Mouse (Mus musculus): ENCODE results near the gene Lim2.
A peak's percentile ranks its signal among the peaks of the same experiment; 100 is the strongest.
"Not testable (repeated sequence)": the region's sequence is repeated elsewhere in the genome, so short reads cannot be mapped to it uniquely, and the experiment has no call there.

The Lim2 gene

DNA sequence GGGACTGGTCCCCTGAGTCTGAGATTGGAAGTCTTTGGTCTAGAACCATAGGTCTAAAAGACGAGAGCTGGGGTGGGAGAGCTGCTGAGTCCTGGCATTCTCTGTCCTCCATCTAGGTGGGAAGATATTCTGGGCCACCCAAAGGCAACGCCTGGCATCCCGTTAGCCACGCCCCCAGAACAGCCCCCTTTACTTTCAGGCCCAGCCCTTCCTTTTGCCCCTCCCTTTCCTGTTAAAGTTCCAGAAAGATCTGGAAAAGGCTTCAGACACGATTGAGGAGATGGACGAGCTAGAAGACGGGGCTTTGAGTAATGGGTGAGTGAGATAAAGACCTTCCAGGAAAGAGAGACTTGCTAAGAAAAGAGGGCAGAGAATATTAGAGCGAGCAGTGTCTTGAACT lies at the start of gene Lim2:
Gene Lim2 (plus strand): TSS at position 265 of the 400 bp plus-strand sequence.
- no peak for DNase-seq (ENCODE audit: low read depth in 2 of 2, low spot score in 2 of 2)

DNA sequence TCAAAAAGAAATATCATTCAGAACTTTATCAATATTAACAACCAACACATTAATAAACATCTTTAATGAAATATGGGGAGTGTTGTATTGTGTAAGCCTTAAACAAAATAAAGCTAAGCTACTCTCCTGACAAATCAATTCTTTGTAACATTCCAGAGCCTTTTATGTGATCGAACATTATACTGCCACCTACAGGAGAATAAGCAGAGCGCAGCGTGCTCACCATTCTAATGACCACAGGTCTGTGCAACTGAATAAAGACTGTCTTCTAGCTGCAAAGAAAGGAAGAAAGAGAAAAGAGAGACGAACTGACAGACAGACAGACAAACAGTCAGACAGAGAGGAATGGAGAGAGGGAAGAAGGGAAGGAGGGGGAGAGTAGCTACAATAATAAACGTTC lies 49.2 kb upstream of the Lim2 start:
- peak in 1 of 2 experiments; percentile 6 for DNase-seq (ENCODE audit: low read depth in 2 of 2, low spot score in 2 of 2)

DNA sequence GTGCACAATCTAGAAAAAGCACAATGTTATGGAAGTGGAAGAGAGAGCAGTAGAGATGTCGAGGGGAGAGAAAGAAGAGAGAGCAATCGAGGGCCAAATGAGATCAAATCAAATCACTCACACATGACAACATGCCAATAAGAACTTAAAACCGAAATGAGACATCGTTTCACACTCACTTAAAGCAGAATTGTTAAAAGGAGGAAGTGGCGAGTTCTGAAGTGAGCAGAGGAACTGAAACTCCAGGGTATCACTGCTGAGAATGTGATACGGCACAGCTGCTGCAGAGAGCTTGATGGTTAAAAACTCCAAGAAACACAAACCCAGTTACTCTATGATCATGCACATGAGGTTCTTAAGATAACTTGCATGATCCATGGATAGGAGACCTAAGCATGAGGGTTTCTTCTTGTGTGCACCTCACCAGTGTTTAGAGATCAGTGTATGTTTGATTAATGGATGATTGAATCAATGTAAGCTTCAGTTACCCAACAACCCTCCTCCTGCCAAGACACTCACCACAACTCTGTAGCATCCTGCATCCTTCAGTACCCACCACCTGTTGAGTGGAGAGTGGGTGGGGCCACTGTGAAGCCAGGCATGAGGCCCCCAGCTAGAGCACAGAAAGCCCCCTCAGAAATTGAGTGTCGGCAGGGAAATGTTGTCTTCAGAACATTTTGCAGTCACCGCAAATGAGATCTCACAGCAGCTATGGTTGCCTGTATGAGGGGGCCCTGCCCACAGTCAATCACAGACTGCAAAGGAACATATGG lies 34.9 kb upstream of the Lim2 start:
- no peak for DNase-seq (ENCODE audit: low read depth in 2 of 2, low spot score in 2 of 2)

DNA sequence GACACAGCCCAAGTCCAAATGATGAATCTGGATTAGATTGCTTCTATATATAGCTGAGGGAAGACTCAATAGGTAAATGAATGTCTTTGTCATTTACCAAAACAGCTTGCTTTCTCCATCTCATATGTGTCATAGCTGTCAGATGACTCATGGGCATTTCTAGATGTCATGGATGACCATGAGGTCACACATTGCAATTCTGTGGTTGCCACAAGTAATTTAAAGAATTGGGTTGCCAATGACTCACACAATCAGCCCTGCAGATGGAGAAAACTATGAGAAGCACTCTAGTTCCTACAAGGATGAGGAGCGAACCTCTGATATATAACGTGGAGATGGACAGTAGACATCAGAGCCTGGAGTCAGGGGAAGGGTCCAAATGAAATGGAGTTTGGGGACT lies 28.0 kb upstream of the Lim2 start:
- no peak for DNase-seq (ENCODE audit: low read depth in 2 of 2, low spot score in 2 of 2)

DNA sequence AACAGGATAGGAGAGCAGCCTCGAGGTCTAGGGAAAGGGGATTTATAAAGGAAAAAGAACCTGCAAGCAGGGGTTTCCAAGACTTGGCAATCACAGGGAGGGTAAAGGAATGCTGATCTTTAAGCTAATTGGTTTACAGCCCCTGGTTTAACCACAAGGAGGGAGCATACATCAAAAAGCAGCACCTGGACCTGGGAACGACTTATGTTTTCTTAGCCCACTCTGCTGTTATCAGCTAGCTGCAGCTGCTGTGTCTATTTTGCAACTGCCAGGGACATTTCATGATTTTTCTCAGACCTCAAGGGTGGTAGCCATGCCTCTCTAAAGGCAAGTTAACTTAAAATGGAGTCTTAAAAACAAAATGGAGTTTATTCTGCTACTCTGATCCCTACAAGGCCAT lies 24.8 kb upstream of the Lim2 start:
- no peak for DNase-seq (ENCODE audit: low read depth in 2 of 2, low spot score in 2 of 2)

DNA sequence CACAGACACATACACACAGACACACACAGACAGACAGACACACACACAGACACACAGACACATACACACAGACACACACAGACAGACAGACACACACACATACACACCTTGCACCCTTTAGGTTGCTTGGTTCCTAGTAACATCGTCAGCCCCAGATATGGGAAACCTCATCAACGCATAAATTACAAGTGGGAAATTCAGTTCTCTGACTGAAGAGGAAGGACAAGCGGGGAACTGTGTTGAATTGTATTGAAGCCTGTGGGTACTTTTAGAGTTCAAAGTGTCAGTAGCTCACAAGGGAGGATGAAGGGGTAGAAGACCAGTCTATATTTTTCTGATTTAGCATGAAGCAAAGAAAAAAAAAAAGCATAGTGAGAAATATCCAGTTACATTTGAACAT lies 19.9 kb upstream of the Lim2 start:
- no peak for DNase-seq (ENCODE audit: low read depth in 2 of 2, low spot score in 2 of 2)

DNA sequence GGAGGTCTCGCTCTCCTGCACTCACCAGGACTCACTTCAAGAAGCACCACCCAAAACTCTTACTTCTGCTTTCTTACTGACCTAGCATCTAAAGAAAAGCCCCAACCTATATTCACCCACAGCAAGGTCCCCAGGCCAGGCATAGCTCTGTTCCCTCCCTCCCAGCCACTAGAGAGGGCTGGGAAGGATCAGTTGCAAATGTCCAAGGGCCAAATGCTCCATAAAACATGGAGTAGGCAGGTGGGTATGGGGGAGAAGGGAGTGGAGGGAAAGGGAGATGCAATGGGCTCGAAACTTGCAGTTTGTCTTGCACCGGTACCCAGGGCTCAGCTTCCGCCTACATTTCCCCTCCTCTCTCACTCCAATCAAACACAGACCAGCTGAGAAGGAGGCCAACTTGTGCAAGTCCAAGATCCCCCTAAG lies 19.3 kb upstream of the Lim2 start, which contains the start of gene Siglecg:
Gene Siglecg (plus strand): TSS at position 74 of the 423 bp plus-strand sequence.
- no peak for DNase-seq (ENCODE audit: low read depth in 2 of 2, low spot score in 2 of 2)

DNA sequence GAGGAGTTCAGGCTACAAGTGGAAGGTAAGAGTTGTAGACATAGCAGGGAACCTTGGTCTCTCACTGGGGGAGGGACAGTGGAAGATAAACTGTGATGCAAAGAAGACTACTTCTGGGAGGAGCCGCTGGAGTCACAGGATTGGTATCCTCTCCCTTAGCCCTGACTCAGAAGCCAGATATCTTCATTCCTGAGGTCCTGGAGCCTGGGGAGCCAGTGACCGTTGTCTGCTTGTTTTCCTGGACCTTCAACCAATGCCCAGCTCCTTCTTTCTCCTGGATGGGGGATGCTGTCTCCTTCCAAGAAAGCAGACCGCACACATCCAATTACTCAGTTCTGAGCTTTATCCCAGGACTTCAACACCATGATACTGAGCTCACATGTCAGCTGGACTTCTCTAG lies 18.4 kb upstream of the Lim2 start:
- no peak for DNase-seq (ENCODE audit: low read depth in 2 of 2, low spot score in 2 of 2)

DNA sequence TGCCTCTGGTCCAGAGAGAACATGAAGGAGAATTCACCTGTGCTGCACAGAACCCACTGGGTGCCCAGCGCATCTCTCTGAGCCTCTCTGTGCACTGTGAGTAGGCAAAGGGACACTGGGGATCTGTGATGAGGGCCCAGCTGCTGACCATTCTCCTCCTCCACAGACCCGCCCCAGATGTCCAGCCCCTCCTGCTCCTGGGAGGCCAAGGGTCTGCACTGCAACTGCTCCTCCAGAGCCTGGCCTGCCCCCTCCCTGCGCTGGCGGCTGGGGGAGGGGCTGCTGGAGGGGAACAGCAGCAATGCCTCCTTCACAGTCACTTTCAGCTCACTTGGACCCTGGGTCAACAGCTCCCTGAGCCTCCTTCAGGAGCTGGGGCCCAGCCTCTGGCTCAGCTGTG lies 15.7 kb upstream of the Lim2 start:
- not testable (repeated sequence) for DNase-seq (ENCODE audit: low read depth in 2 of 2, low spot score in 2 of 2)

DNA sequence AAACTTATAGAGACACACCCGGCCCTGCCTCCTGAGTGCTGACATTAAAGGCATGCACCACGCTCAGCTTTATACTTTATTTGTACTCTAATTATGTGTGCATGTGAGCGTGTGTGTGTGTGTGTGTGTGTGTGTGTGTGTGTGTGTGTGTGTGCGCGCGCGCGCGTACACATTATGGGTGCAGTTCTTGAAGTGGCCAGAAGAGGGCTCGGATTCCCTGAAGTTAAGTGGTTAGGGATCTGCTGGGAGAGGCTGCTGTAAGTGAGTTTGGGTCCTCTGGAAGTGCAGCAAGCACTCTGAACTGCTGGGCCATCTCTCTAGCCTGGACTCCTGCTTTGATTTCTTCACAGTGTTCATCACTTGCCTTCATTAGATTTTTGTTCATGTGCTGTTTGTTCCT lies 10.2 kb upstream of the Lim2 start:
- no peak for DNase-seq (ENCODE audit: low read depth in 2 of 2, low spot score in 2 of 2)

DNA sequence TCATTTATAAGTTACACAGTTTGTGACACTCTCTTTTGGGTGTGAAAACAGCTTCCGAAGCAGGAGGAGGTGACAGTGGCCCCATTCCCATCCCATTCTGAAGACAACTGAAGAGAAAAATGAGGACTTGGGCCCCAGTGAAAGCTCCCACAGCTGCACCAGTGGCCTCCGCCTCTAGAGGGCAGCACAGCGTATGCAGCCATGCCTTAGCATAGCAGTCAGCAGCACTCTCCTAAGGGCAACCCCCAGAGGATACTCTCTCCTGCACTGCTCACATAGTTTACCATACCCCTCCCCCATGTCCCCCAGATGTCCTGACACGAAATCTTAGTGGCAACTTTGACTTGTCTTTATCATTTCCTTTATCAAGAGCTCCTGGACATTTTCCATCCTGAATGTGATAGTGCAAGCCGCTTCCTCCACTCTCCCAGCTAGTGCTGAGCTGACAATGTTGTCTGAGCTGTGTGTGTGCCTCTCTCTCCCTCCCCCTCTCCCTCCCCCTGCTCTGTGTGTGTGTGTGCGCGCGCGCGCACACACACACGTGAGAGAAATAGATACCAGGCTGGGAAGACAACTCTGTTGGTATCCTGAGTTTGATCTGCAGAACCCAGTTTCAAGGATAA lies 4.4 kb upstream of the Lim2 start:
- DNase-seq (ENCODE audit: low read depth in 2 of 2, low spot score in 2 of 2), result peak; percentile 78 to 84

DNA sequence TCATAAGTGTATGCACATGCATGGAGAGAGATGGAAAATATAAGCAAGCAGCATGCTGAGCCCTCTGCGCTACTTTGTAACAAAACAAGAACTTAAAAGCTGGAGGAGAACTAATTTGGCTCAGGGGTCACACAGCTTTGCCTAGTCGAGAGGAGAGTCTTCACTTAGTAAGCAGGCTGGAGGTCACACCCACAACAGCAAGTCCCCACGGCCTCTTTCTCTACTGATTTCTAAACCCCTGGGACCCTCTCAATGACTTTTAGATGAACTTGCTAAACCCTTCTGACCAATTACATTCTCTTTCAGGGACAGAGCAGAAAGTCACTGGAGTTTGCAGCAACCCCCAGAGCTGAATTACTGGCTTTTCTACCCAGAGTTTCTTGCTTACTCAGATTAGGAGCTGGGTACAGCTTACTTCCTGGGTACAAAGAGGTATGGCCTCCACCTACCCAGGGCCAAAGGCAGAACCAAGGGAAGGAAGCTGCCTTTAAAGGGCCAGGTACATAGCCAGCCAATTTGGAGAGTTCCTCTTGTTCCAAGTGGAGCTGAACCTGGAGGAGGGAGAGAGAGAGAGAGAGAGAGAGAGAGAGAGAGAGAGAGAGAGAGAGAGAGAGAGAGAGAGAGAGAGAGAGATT lies 3.4 kb upstream of the Lim2 start:
- DNase-seq (ENCODE audit: low read depth in 2 of 2, low spot score in 2 of 2), result no peak

DNA sequence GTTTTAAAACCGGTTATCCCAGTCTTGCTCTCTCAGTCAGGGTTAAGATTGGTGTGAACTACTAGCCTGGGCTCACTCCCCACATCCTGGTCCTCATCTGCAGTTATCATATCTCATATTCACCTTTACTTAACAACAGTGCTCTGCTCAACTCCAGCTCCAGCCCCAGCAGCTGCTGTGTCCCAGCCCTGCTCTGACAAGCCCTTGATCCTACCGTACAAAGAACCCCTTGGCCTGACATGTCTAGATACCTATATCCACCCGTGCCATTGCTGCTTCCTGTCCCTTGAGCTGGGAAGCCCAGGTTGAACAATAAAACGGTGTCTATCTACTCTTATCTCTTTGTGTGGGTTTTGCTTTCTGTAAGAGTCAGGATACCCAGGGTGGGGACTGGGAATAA lies 2.0 kb downstream of the Lim2 start:
- no peak for DNase-seq (ENCODE audit: low read depth in 2 of 2, low spot score in 2 of 2)

DNA sequence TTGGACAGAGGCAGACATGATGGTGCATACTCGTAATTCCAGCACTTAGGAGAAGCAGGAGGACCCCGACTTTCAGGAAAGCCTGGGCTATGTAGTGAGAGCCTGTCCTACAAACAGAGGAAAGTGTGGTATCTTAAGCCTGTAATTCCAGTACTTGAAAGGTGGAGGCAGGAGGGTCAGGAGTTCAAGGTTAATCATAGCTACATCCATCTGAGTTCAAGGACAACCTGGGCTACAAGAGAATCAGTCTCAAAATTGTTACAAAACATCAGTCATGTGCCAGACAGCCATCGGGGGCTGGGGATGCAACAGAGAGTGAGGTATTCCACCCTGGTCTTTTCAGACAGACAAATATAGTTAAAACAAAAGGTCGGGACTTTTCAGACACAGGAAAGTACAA lies 5.4 kb downstream of the Lim2 start:
- no peak for DNase-seq (ENCODE audit: low read depth in 2 of 2, low spot score in 2 of 2)

DNA sequence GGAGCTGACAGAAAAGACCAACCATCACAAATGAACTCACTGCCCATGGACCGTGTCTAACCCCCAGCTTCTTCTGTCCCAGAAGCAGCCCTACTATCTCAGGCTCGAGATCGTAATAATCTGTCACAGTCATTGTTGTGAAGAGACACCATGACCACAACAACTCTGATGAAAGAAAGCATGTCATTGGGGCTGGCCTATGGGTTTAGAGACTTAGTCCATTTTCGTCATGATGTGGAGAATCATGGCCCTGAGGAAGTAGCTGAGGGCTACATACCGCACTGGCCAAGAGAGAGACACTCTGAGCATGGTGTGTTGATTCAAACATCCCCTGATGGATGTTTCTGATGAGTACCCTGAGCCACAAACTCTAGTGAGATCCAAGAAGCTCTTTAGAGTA lies 7.2 kb downstream of the Lim2 start:
- no peak for DNase-seq (ENCODE audit: low read depth in 2 of 2, low spot score in 2 of 2)

DNA sequence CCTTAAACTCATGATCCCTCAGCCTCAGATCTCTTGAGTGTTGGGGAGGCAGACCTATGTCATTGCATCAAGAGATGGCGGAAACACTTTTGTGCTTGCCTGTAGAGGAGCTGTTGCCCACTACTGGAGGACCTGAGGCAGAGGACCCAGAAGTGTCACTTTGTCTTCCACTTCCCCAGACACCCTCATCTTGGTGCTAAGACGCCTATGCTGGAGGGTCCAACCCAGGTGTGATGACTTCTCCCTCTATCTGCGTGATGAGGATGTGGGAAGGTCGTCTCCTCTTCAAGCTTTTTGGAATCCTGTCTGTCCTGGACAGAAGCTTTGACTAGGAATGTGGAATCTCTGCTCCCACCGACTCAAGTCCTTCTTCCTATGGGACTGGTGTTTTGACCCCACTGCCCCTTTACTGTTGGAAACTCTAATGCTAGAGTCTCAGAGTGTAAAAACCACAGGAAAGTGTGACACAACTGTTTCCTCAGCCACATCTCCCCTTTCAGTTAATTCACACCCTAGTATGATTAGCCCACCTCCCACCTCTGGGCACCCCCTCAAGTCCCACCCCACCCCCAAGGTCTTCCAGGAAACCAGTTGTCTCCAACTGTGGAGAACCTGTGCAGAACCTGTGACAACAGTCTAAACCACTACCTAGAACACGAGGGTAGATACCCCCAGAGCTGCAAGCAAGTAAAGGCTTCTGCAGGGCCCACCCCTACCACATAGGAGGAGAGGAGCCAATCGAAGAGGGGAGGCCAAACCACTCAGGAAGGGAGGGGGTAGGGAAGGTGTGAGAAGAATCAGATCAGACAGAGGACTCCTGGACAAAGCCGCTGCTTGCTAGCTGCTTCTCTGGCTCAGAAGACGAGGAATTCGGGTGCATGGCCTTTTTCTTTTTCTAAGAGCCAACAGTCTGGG lies 9.1 kb downstream of the Lim2 start, which contains the start of gene Nkg7:
Gene Nkg7 (plus strand): TSS at position 733 of the 915 bp plus-strand sequence.
- DNase-seq (ENCODE audit: low read depth in 2 of 2, low spot score in 2 of 2), result peak in 1 of 2 experiments; percentile 33

DNA sequence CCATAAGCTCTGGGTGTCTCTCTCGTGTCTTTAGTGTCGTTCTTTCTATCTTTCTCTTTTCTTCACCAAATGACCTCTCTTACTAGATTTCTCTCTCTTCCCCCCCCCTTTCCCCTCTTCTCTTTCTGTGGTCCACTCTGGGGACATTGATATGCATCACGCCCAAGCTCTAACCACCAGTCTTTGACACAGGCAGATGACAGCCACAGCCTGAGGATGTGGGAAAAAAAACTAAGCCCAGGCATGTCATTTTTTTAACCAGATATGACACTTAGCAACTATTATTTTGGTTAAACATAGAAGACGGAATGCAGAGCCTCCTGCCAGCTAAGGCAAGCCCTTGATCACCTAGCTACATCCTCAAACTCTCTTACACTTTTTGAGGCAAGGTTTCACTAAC lies 11.1 kb downstream of the Lim2 start:
- peak; percentile 35 to 40 for DNase-seq (ENCODE audit: low read depth in 2 of 2, low spot score in 2 of 2)

DNA sequence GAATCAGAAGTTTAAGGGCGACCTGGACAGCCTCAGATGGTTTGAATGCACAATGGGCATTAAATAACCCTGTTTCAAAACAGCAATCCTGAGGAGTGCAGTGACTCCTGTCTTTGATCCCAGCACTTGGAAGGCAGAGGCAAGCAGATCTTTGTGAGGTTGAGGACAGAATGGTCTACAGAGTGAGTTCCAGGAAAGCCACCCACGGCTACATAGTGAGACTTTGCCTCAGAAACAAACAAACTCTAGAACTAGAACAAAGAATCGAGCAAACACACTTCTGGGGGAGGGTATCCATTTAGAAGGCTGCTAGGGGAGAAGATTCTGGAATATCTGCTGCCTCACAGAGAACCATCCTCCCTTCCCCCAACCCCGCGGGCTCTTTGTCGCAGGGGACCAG lies 13.0 kb downstream of the Lim2 start, which contains the start of gene Cldnd2:
Gene Cldnd2 (plus strand): TSS at position 301 of the 400 bp plus-strand sequence.
- no peak for DNase-seq (ENCODE audit: low read depth in 2 of 2, low spot score in 2 of 2)

DNA sequence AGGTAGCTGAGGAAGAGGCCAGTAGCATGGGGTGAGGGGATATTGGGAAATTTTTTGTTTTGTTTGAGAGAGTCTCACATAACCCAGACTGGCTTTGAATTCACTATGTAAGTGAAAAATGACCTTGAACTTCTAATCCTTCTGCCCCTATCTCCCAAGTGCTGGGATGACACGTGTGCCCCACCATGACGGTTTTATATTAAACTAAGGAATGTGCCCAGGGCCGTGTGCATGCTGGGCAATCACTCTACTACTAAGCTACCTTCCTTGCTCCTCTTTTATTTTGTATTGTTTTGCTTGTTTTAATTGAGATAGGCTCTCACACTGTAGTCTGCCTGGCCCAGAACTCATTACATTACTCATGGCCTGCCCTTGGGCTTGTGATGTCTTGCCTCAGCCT lies 13.6 kb downstream of the Lim2 start:
- DNase-seq (ENCODE audit: low read depth in 2 of 2, low spot score in 2 of 2), result no peak

DNA sequence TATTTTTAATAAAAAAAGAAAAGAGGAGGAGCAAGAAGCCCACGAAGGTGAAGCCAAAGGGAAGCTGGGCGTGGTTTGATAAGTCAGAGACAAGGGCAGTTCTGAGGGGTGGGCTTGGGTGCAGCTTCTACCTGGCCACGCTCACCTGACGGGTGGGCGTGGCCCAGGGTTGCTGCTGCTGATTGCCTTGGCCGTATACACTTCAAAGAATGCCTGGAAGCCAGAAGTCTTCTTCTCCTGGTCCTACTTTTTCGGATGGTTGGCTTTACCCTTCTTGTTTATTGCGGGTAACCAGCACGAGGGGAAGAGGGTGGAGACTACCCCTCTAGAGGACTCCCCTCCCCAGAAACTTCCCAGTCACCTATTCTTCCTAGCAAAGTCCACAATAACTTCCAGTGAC lies 15.2 kb downstream of the Lim2 start:
- no peak for DNase-seq (ENCODE audit: low read depth in 2 of 2, low spot score in 2 of 2)
